Mouse (Mus musculus): Measurements from ENCODE around the gene Bpgm. TPM values are rescaled to one million over a fixed set of nuclear protein-coding genes. Genes with fewer than 3 reads are reported as not detected.

Gene Bpgm
- polyA plus RNA-seq, 1 experiment from 2014 or later = 47.8 TPM

DNA sequence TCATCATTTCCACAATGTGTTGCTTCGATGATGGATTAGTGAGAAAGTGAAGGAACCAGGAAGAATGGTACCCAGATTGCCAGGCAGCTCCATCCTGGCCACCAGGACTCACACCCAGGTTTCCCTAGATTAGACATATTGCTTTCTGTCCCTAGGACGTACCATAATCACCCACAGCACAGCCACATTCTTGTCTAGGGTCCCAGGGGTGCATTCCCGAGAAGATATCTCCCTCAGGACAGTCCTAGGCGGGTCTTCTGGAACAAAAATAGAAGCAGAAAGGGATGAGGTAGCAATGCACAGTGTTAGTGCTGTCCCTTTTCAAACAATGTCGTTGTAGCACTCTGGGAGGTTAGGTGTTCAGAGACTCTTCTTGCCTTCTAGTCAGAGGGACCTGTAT is 57.9 kb downstream of the Bpgm start:
- Histone ChIP-seq H3K27me3 (ENCODE audit: control insufficient read depth, insufficient read depth, low read length) (no peaks in the 10 kb centered on the region), H3K4me2 (ENCODE audit: low read depth, low read length) (no peak overlapping the region), H3K4me3 (ENCODE audit: low read depth, low read length) (no peak overlapping the region), H3K36me3 (replicated peaks; ENCODE audit: control insufficient read depth, insufficient read depth, low read depth, low read length) (no peaks in the 10 kb centered on the region), H3K9ac (replicated peaks; ENCODE audit: low read length) (no peak overlapping the region), H3K4me1 (ENCODE audit: control insufficient read depth, insufficient read depth, low read length) (no peaks in the 10 kb centered on the region), H3K27ac (replicated peaks; ENCODE audit: low read depth, low read length) (no peak overlapping the region), H3K9me3 (replicated peaks; ENCODE audit: control insufficient read depth, low read length) (no peaks in the 10 kb centered on the region)
- DNase-seq (ENCODE audit: low spot score) = no peak
- ATAC-seq (replicated peaks; ENCODE audit: insufficient number of reproducible peaks, low FRiP score, low TSS enrichment, low read depth) = no peak
- WGBS = 76% methylated on average over 5 of the region's 5 CpGs

- Histone ChIP-seq H3K4me3 (ENCODE audit: low read depth, low read length) (no peak overlapping the region), H3K9ac (replicated peaks; ENCODE audit: low read length) (no peak overlapping the region), H3K27me3 (ENCODE audit: control insufficient read depth, insufficient read depth, low read length) (no peaks in the 10 kb centered on the region), H3K36me3 (replicated peaks; ENCODE audit: control insufficient read depth, insufficient read depth, low read depth, low read length) (no peaks in the 10 kb centered on the region), H3K9me3 (replicated peaks; ENCODE audit: control insufficient read depth, low read length) (no peaks in the 10 kb centered on the region), H3K4me2 (ENCODE audit: low read depth, low read length) (no peak overlapping the region), H3K4me1 (ENCODE audit: control insufficient read depth, insufficient read depth, low read length) (peaks cover 2% of the 10 kb centered on the region), H3K27ac (replicated peaks; ENCODE audit: low read depth, low read length) (no peak overlapping the region)
- no peak for ATAC-seq (replicated peaks; ENCODE audit: insufficient number of reproducible peaks, low FRiP score, low TSS enrichment, low read depth)
- WGBS = 70% methylated on average over 4 of the region's 4 CpGs
- no peak for DNase-seq (ENCODE audit: low spot score)
Observed at GRCm38 (mm10) chr6:34542866-34543265, 66.9 kb downstream of the Bpgm start.

GRCm38 (mm10) chr6:34543303-34544206 is 67.5 kb downstream of the Bpgm start:
- no peak overlapping the region for H3K27ac ChIP-seq (replicated peaks; ENCODE audit: low read depth, low read length)
- DNase-seq (ENCODE audit: low spot score) (peak; percentile 65), ATAC-seq (replicated peaks; ENCODE audit: insufficient number of reproducible peaks, low FRiP score, low TSS enrichment, low read depth) (0 out of 2 replicates have a peak, but pooled peaks have one; percentile 39)
- H3K4me2 ChIP-seq (ENCODE audit: low read depth, low read length) = no peak overlapping the region
- no peaks in the 10 kb centered on the region for H3K36me3 ChIP-seq (replicated peaks; ENCODE audit: control insufficient read depth, insufficient read depth, low read depth, low read length)
- no peaks in the 10 kb centered on the region for H3K9me3 ChIP-seq (replicated peaks; ENCODE audit: control insufficient read depth, low read length)
- no peak overlapping the region for H3K4me3 ChIP-seq (ENCODE audit: low read depth, low read length)
- WGBS = 46% methylated on average over 21 of the region's 21 CpGs
- H3K9ac ChIP-seq (replicated peaks; ENCODE audit: low read length) = no peak overlapping the region
- H3K4me1 ChIP-seq (ENCODE audit: control insufficient read depth, insufficient read depth, low read length) = peaks cover 2% of the 10 kb centered on the region
- no peaks in the 10 kb centered on the region for H3K27me3 ChIP-seq (ENCODE audit: control insufficient read depth, insufficient read depth, low read length)

- Histone ChIP-seq H3K27ac (replicated peaks; ENCODE audit: low read depth, low read length) (no peak overlapping the region), H3K9me3 (replicated peaks; ENCODE audit: control insufficient read depth, low read length) (no peaks in the 10 kb centered on the region), H3K4me2 (ENCODE audit: low read depth, low read length) (no peak overlapping the region), H3K36me3 (replicated peaks; ENCODE audit: control insufficient read depth, insufficient read depth, low read depth, low read length) (no peaks in the 10 kb centered on the region), H3K4me3 (ENCODE audit: low read depth, low read length) (no peak overlapping the region), H3K4me1 (ENCODE audit: control insufficient read depth, insufficient read depth, low read length) (peaks cover 2% of the 10 kb centered on the region), H3K9ac (replicated peaks; ENCODE audit: low read length) (no peak overlapping the region), H3K27me3 (ENCODE audit: control insufficient read depth, insufficient read depth, low read length) (no peaks in the 10 kb centered on the region)
- DNase-seq (ENCODE audit: low spot score) = no peak
- ATAC-seq (replicated peaks; ENCODE audit: insufficient number of reproducible peaks, low FRiP score, low TSS enrichment, low read depth) = no peak
- WGBS = 82% methylated on average over 10 of the region's 10 CpGs
Observed at GRCm38 (mm10) chr6:34544207-34544602, 68.2 kb downstream of the Bpgm start.

- ATAC-seq (replicated peaks; ENCODE audit: insufficient number of reproducible peaks, low FRiP score, low TSS enrichment, low read depth) (no peak), DNase-seq (ENCODE audit: low spot score) (no peak)
- Histone ChIP-seq H3K4me2 (ENCODE audit: low read depth, low read length) (no peak overlapping the region), H3K36me3 (replicated peaks; ENCODE audit: control insufficient read depth, insufficient read depth, low read depth, low read length) (no peaks in the 10 kb centered on the region), H3K4me3 (ENCODE audit: low read depth, low read length) (no peak overlapping the region), H3K9ac (replicated peaks; ENCODE audit: low read length) (no peak overlapping the region), H3K9me3 (replicated peaks; ENCODE audit: control insufficient read depth, low read length) (no peaks in the 10 kb centered on the region), H3K27me3 (ENCODE audit: control insufficient read depth, insufficient read depth, low read length) (no peaks in the 10 kb centered on the region), H3K27ac (replicated peaks; ENCODE audit: low read depth, low read length) (no peak overlapping the region), H3K4me1 (ENCODE audit: control insufficient read depth, insufficient read depth, low read length) (peaks cover 2% of the 10 kb centered on the region)
- WGBS = 74% methylated on average over 10 of the region's 10 CpGs
Observed at GRCm38 (mm10) chr6:34545286-34545685, 69.3 kb downstream of the Bpgm start.

- H3K9me3 ChIP-seq (replicated peaks; ENCODE audit: control insufficient read depth, low read length) = no peaks in the 10 kb centered on the region
- H3K4me2 ChIP-seq (ENCODE audit: low read depth, low read length) = no peak overlapping the region
- no peak overlapping the region for H3K9ac ChIP-seq (replicated peaks; ENCODE audit: low read length)
- no peaks in the 10 kb centered on the region for H3K36me3 ChIP-seq (replicated peaks; ENCODE audit: control insufficient read depth, insufficient read depth, low read depth, low read length)
- ATAC-seq (replicated peaks; ENCODE audit: insufficient number of reproducible peaks, low FRiP score, low TSS enrichment, low read depth) (no peak), DNase-seq (ENCODE audit: low spot score) (no peak)
- peak overlapping the region; percentile 3; the same call in 1 of the 2 replicates for H3K27ac ChIP-seq (replicated peaks; ENCODE audit: low read depth, low read length)
- peaks cover 2% of the 10 kb centered on the region for H3K4me1 ChIP-seq (ENCODE audit: control insufficient read depth, insufficient read depth, low read length)
- WGBS = 52% methylated on average over 13 of the region's 13 CpGs
- H3K27me3 ChIP-seq (ENCODE audit: control insufficient read depth, insufficient read depth, low read length) = no peaks in the 10 kb centered on the region
- H3K4me3 ChIP-seq (ENCODE audit: low read depth, low read length) = no peak overlapping the region
Observed at GRCm38 (mm10) chr6:34548406-34548990, 72.5 kb downstream of the Bpgm start.

GRCm38 (mm10) chr6:34549017-34549416 is 73.0 kb downstream of the Bpgm start:
- H3K4me1 ChIP-seq (ENCODE audit: control insufficient read depth, insufficient read depth, low read length) = peaks cover 1% of the 10 kb centered on the region
- no peak overlapping the region for H3K4me3 ChIP-seq (ENCODE audit: low read depth, low read length)
- no peak overlapping the region for H3K9ac ChIP-seq (replicated peaks; ENCODE audit: low read length)
- ATAC-seq (replicated peaks; ENCODE audit: insufficient number of reproducible peaks, low FRiP score, low TSS enrichment, low read depth) = no peak
- H3K36me3 ChIP-seq (replicated peaks; ENCODE audit: control insufficient read depth, insufficient read depth, low read depth, low read length) = no peaks in the 10 kb centered on the region
- H3K27ac ChIP-seq (replicated peaks; ENCODE audit: low read depth, low read length) = no peak overlapping the region
- 33% methylated on average over 2 of the region's 2 CpGs for WGBS
- no peak overlapping the region for H3K4me2 ChIP-seq (ENCODE audit: low read depth, low read length)
- DNase-seq (ENCODE audit: low spot score) = peak; percentile 63
- no peaks in the 10 kb centered on the region for H3K9me3 ChIP-seq (replicated peaks; ENCODE audit: control insufficient read depth, low read length)
- H3K27me3 ChIP-seq (ENCODE audit: control insufficient read depth, insufficient read depth, low read length) = no peaks in the 10 kb centered on the region

DNA sequence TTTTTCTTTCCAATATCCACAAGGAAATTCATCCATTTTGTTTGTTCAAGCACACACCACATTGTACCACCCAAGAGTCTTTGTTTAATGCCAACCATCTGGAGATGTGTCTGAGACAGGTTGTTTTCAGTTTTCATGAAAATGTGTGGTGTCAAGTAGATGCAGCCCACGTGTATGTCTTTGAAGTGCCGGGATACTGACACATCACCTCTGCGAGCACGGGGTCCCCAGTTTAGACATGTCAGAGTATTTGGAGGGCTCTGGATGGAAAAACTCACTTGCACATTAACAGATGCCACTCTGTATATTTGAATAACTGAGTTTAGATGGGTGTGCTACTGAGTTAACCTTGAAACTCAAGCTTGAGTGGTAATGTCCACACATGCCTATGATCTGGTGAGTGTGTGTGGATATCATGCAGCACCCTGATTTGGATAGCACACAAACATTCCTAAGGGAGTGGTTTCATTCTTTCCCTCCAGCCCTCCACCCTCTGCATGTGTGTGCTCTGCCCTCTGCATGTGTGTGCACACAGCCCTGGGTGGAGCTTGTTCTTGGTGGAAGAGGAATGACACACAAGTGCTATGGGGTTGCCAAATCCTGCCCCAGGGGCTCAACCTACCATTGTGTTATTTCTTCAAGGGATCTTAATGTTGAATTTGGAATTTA is 76.6 kb downstream of the Bpgm start:
- WGBS = 69% methylated on average over 4 of the region's 4 CpGs
- no peaks in the 10 kb centered on the region for H3K9me3 ChIP-seq (replicated peaks; ENCODE audit: control insufficient read depth, low read length)
- H3K4me1 ChIP-seq (ENCODE audit: control insufficient read depth, insufficient read depth, low read length) = no peaks in the 10 kb centered on the region
- no peaks in the 10 kb centered on the region for H3K36me3 ChIP-seq (replicated peaks; ENCODE audit: control insufficient read depth, insufficient read depth, low read depth, low read length)
- H3K27ac ChIP-seq (replicated peaks; ENCODE audit: low read depth, low read length) = no peak overlapping the region
- no peaks in the 10 kb centered on the region for H3K27me3 ChIP-seq (ENCODE audit: control insufficient read depth, insufficient read depth, low read length)
- H3K4me3 ChIP-seq (ENCODE audit: low read depth, low read length) = no peak overlapping the region
- no peak overlapping the region for H3K4me2 ChIP-seq (ENCODE audit: low read depth, low read length)
- no peak for ATAC-seq (replicated peaks; ENCODE audit: insufficient number of reproducible peaks, low FRiP score, low TSS enrichment, low read depth)
- no peak overlapping the region for H3K9ac ChIP-seq (replicated peaks; ENCODE audit: low read length)
- no peak for DNase-seq (ENCODE audit: low spot score)

All from embryonic facial prominence, embryonic 11.5 days (tissue).